Mouse (Mus musculus) midbrain, embryonic 11.5 days (tissue): ENCODE measurements around the gene Srebf1. TPM values are rescaled to one million over a fixed set of nuclear protein-coding genes. Genes with fewer than 3 reads are reported as not detected.

Experiments
- ATAC-seq: fragments of 200-750 bp; cut with Nextera tagmentation; 2 replicates; pipeline ENCODE4 v1.8.0; 2017; ENCODE audit warnings: moderate TSS enrichment, moderate library complexity; ENCODE audit not compliant: low FRiP score
- DNase-seq: peaks from one replicate; pipeline ENCODE4 v3.0.0; 2015; ENCODE audit warnings: low spot score; ENCODE audit errors: missing footprints
- H3K27ac ChIP-seq: fragments of 300-500 bp; sonication (generic); 2 replicates; pipeline ENCODE4 v1.5.1; 2014; ENCODE audit warnings: low read depth, low read length
- H3K27me3 ChIP-seq: fragments of 300-500 bp; sonication (generic); 2 replicates; pipeline ENCODE4 v1.6.1; 2014; ENCODE audit warnings: mild to moderate bottlenecking, low read length, moderate library complexity, mixed read lengths; ENCODE audit not compliant: control insufficient read depth, insufficient read depth
- H3K36me3 ChIP-seq: fragments of 300-500 bp; sonication (generic); 2 replicates; pipeline ENCODE4 v1.6.1; 2014; ENCODE audit warnings: mild to moderate bottlenecking, low read length, moderate library complexity, mixed read lengths; ENCODE audit not compliant: control insufficient read depth, insufficient read depth
- H3K4me1 ChIP-seq: fragments of 300-500 bp; sonication (generic); 2 replicates; pipeline ENCODE4 v1.6.1; 2014; ENCODE audit warnings: low read length; ENCODE audit not compliant: control insufficient read depth, insufficient read depth
- H3K4me2 ChIP-seq: fragments of 300-500 bp; sonication (generic); 2 replicates; pipeline ENCODE4 v1.6.1; 2014; ENCODE audit warnings: mild to moderate bottlenecking, moderate library complexity
- H3K4me3 ChIP-seq: fragments of 300-500 bp; sonication (generic); 2 replicates; pipeline ENCODE4 v1.5.1; 2014; ENCODE audit warnings: low read depth, low read length
- H3K9ac ChIP-seq: fragments of 300-500 bp; sonication (generic); 2 replicates; pipeline ENCODE4 v1.6.1; 2014; ENCODE audit warnings: low read length
- H3K9me3 ChIP-seq: fragments of 300-500 bp; sonication (generic); 2 replicates; pipeline ENCODE4 v1.6.1; 2016; ENCODE audit warnings: low read length; ENCODE audit not compliant: control insufficient read depth
- WGBS: fragments of 180-500 bp; shearing (Covaris S2); extraction: QIAGEN DNeasy Blood & Tissue Kit; methylation state at CpG from one replicate; pipeline ENCODE4 v1.1.7; 2014; 5-methylcytosine and 5-hydroxymethylcytosine counted together
- polyA plus RNA-seq: library from polyadenylated mRNA; unstranded; fragments of >200 nt; fragmentation: Nextera tagmentation; extraction: Ambion mirVana; gene quantifications from 2 replicates; pipeline ENCODE4 v1.2.1, GENCODE M21; 2014

The Srebf1 gene
- polyA plus RNA-seq, 1 experiment from 2014 or later = 41.1 TPM

DNA sequence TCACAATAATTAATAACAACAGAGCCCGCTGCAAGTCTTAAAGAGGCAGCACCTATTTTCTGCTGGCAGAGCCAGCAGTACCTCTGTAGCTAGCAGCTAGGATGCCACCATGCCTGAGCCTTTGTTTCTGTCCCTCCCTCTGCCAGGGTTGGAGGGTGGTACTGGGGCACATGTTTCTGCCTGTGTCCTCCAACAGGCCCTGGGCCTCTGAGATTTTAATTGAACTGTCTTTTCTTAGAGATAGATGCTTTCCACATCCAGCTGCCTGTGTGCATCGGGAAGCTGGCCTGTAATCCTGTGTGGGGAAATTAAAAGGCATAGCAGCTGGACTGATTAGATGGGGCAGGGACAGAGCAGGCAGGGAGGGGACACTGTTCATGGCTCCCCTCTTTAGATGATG lies 39.6 kb downstream of the Srebf1 start:
- Histone ChIP-seq H3K9me3 (no peaks in the 10 kb centered on the region), H3K4me2 (no peak overlapping the region), H3K36me3 (peaks cover 11% of the 10 kb centered on the region; the same call in 1 of the 2 replicates), H3K9ac (no peak overlapping the region), H3K27me3 (no peaks in the 10 kb centered on the region), H3K4me1 (peaks cover 45% of the 10 kb centered on the region), H3K27ac (peak overlapping the region; percentile 31; the same call in 1 of the 2 replicates), H3K4me3 (no peak overlapping the region)
- WGBS = 66% methylated on average over 2 of the region's 2 CpGs
- ATAC-seq (no peak), DNase-seq (no peak)

DNA sequence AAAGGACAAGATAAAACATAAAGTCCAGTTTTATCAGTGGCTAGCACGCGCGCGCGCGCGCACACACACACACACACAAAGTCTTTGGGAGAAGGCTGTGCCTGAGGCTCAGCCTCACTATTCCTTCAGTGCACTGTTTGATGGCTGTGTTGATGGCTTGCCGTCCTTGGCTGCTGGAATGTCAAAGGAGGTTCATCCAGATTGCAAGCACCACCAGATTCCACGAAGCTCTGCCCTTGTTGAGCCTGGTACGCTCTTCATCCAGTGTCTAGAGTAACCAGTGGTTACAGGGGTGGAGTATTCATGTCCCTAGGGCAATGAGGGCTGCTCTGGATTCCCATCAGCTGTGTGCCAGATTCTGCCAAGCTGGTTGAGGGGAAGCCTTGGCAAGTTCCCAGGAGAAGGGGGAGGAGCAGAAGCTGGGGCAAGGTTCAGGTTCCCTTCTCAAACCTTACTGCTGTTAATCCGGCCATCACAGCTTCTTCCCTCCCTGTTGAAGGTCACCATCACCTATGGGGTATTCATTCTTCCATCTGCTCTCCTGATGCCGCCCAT lies 40.2 kb downstream of the Srebf1 start:
- H3K4me2 ChIP-seq = no peak overlapping the region
- peaks cover 51% of the 10 kb centered on the region for H3K4me1 ChIP-seq
- peaks cover 10% of the 10 kb centered on the region; the same call in 1 of the 2 replicates for H3K36me3 ChIP-seq
- H3K4me3 ChIP-seq = no peak overlapping the region
- DNase-seq (no peak), ATAC-seq (no peak)
- H3K9me3 ChIP-seq = no peaks in the 10 kb centered on the region
- WGBS = 86% methylated on average over 12 of the region's 12 CpGs
- 0 out of 2 replicates have a peak overlapping the region, but pooled peaks have one; percentile 31 for H3K27ac ChIP-seq
- no peak overlapping the region for H3K9ac ChIP-seq
- H3K27me3 ChIP-seq = no peaks in the 10 kb centered on the region

DNA sequence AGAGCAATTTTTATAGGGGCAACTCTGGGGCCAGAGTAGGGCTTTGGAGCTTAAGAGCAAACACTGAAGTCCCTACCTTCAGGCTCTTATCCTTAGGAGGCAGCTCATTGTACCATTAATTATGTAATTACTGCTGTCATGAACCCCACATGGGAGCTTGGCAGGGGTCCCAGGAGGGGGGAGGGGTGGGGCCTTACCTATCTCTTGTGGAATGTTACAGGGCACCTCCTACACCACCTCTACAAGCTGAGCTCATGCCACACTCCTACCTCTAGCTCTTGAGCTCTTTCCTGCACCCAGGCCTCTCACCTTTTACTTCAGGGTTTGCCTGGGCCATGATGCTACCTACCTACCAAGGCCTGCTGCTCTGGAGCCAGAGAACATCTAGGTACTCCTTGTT lies 43.9 kb downstream of the Srebf1 start:
- Histone ChIP-seq H3K4me3 (no peak overlapping the region), H3K36me3 (no peaks in the 10 kb centered on the region), H3K9me3 (no peaks in the 10 kb centered on the region), H3K27me3 (0 out of 2 replicates have a peak, but pooled peaks cover 2% of the 10 kb centered on the region), H3K27ac (no peak overlapping the region), H3K4me2 (no peak overlapping the region), H3K9ac (no peak overlapping the region), H3K4me1 (peaks cover 54% of the 10 kb centered on the region)
- DNase-seq (no peak), ATAC-seq (no peak)

DNA sequence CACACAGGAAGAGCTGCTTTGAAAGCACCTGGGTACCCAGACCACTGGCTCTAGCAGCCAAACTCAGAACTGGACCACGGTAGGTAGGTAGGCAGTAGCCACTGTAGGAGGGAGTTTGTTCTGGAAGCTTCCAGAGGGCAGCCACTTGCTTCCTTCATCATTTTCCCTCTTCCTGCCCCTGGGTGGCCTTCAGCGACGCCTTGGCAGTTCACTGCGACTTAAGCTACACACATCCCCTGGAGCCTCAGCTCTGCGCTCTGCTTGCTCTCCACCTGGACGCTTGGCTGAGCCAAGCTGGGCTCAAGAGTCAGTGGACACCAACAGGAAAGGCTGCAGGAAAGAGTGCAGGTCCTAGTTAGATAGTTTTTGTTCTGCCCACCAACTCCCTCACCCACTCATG lies 44.4 kb downstream of the Srebf1 start:
- peak overlapping the region; percentile 99; the same call in 1 of the 2 replicates for H3K4me2 ChIP-seq
- DNase-seq (no peak), ATAC-seq (no peak)
- peaks cover 49% of the 10 kb centered on the region for H3K4me1 ChIP-seq
- H3K9me3 ChIP-seq = no peaks in the 10 kb centered on the region
- peak overlapping the region; percentile 63; the same call in 1 of the 2 replicates for H3K9ac ChIP-seq
- 58% methylated on average over 6 of the region's 6 CpGs for WGBS
- H3K4me3 ChIP-seq = no peak overlapping the region
- H3K27ac ChIP-seq = peak overlapping the region; percentile 90
- H3K27me3 ChIP-seq = 0 out of 2 replicates have a peak, but pooled peaks cover 2% of the 10 kb centered on the region
- H3K36me3 ChIP-seq = no peaks in the 10 kb centered on the region

DNA sequence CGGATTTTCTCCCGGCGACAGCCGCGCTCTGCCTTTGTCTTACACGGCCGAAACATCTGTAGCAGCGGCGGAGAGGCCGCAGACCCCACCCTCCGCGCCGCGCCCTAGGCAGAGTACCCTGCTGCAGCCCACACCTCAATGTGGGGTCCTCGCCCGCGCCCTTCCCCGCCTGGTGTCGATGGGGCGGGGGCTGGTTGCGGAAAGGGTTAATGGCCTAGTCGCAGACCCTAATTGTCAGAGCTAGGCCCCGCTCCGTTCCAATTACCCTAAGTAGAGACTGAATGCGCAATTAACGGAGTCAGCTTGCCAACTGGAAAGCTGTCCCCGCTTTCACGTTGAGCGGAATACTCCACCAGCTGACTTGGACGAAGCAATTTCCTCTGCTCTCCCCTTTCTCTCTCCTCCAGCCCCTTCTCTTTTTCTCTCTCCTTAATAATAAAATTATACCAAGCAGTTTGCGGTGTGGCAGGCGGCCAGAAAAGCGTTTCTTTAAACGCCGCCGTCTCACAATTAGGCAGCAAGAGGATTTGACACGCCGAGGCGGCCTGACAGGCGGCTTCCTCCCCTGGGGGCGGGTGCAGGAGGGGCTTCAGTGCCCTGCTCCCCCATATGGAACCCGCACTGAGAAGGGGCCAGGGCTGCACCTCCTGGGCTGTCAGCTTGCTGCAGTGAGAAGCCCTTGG lies 45.3 kb downstream of the Srebf1 start:
- ATAC-seq = peak; percentile 60
- DNase-seq = peak; percentile 94
- Histone ChIP-seq H3K27ac (peak overlapping the region; percentile 90), H3K9ac (peak overlapping the region; percentile 63), H3K9me3 (no peaks in the 10 kb centered on the region), H3K4me3 (peak overlapping the region; percentile 52), H3K4me2 (peak overlapping the region; percentile 99), H3K4me1 (peaks cover 41% of the 10 kb centered on the region), H3K36me3 (no peaks in the 10 kb centered on the region), H3K27me3 (0 out of 2 replicates have a peak, but pooled peaks cover 2% of the 10 kb centered on the region)
- WGBS = 1% methylated on average over 42 of the region's 42 CpGs

DNA sequence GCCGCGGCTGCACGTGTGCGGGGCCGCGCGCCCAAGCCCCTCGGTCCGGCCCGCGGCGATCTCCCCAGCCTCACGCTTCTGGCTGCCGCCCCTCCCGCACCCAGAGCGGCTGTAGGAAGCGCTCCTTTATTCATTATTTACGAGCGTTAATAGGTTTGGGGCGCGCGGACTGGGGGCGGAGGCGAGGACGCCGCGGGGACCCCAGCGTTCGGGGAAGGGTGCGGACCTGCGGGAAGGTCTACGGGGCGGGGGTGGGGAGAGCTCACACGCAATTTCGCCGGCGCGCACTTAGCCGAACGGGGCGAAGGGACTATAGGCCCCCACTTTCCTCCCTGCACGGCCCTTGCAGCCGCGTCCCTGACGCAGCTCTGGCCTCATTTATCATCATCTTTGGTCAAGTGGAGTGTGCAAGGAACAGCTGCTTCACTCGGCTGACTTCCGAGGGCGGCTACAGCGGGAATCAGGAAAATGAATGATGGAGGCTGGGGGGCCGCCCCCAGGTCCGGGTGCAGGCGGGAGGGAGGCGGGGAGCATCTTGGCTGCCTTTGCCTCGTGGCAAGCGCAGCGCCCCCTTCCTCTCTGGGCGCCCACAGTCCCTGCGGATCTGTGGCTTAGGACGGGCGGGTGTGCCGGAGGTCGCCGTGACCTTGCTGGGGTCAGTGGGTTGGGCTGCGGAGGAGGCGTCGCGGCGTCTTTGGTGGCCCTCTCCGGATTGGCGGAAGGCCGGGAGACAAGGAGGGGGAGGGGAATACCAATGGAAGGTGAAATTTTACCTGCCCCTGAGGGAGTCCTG lies 46.0 kb downstream of the Srebf1 start:
- Histone ChIP-seq H3K4me2 (peak overlapping the region; percentile 99), H3K4me1 (peaks cover 36% of the 10 kb centered on the region), H3K9me3 (no peaks in the 10 kb centered on the region), H3K9ac (peak overlapping the region; percentile 63), H3K36me3 (no peaks in the 10 kb centered on the region), H3K27ac (peak overlapping the region; percentile 90), H3K4me3 (peak overlapping the region; percentile 52), H3K27me3 (0 out of 2 replicates have a peak, but pooled peaks cover 2% of the 10 kb centered on the region)
- DNase-seq (peak; percentile 93), ATAC-seq (peak; percentile 70)
- under 1% methylated on average over 69 of the region's 71 CpGs for WGBS

DNA sequence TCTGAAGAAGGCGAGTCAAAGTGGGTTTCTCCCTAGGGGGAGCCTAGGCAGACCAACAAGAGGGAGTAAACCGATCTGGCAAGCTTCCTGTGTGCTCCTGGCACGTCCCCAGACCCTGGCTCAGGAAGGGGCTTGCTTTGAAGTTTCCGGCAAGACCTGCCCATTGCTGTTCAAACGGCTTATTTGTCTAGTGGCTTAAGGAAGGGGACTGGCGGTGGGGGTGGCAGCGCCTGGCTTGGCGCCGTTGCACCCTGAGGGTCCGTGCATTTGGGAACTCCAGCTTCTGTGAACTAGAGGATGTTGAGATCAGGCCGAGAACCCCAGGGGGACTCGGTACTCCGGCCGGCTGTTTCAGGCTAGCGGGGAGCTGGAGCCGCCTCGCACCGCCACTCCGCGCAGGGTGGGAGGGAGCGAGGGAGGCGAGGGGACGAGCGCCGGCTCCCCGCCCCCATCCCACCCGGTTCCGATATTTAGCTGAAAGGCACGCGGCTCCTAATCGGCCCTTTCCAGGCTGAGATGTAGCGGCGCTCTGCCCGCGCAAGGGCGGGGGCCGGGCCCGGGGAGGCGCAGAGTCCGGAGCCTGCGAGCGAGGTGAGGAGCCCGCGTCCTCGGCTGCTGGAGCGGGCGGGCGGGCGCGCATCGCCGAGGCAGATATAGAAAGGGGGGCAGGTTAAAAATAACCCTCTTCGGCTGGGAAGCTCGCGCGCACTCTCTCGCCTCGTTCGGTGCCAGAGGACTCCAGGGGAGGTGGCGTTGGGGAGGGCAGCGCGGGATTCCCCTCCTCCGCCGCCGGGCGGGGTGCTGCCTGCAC lies 46.8 kb downstream of the Srebf1 start:
- WGBS = under 1% methylated on average over 61 of the region's 66 CpGs

DNA sequence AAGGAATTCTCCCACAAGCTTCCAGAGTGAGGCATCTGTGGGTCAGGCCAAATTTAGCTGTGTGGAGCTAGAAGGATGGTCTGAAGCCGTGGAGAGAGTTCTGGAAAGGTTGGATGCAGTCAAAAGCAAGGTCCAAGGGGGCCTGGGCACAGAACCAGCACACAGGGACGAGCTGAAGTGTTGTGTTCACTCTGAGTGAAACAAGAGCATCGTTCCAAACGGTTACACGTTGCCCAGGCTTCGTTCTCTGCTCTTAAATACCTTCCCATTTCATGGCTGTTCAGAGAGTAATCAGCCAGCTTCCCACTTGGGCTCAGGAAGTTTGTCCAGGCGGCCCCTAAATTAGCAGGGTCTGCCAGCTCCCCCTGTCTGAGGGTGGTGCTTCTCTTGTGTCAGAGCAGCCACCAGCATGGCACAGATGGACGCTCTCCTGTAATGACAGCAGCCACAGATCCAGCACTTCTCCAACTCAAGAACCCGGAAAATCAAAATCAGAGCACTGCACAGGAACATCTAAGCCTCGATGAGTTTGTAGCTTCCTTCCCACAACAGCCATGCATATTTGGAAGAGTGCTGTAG lies 48.7 kb downstream of the Srebf1 start:
- no peak overlapping the region for H3K9ac ChIP-seq
- H3K36me3 ChIP-seq = no peaks in the 10 kb centered on the region
- DNase-seq (no peak), ATAC-seq (no peak)
- no peak overlapping the region for H3K4me2 ChIP-seq
- WGBS = 82% methylated on average over 10 of the region's 10 CpGs
- peaks cover 37% of the 10 kb centered on the region for H3K4me1 ChIP-seq
- H3K27ac ChIP-seq = no peak overlapping the region
- H3K27me3 ChIP-seq = 0 out of 2 replicates have a peak, but pooled peaks cover 2% of the 10 kb centered on the region
- H3K9me3 ChIP-seq = no peaks in the 10 kb centered on the region
- no peak overlapping the region for H3K4me3 ChIP-seq

More for the DNA sequence above, 46.8 kb downstream of the Srebf1 start:
- H3K4me3 ChIP-seq = peak overlapping the region; percentile 52
- H3K27me3 ChIP-seq = 0 out of 2 replicates have a peak, but pooled peaks cover 2% of the 10 kb centered on the region
- peak overlapping the region; percentile 90 for H3K27ac ChIP-seq
- H3K36me3 ChIP-seq = no peaks in the 10 kb centered on the region
- DNase-seq = peak; percentile 97
- peak overlapping the region; percentile 99 for H3K4me2 ChIP-seq
- H3K9ac ChIP-seq = peak overlapping the region; percentile 63
- no peaks in the 10 kb centered on the region for H3K9me3 ChIP-seq
- ATAC-seq = peak; percentile 67
- peaks cover 36% of the 10 kb centered on the region for H3K4me1 ChIP-seq
